Mouse (Mus musculus) small intestine, adult 2 months (tissue): Measurements from ENCODE around the gene Gm17606.

Experiments used
- CTCF ChIP-seq: fragments of 200-500 bp; IDR thresholded peaks from 2 replicates; pipeline ENCODE4 v1.5.1; 2012; ENCODE audit warnings: low read depth, mild to moderate bottlenecking, control low read depth, inconsistent platforms, low read length, moderate library complexity, mixed read lengths; ENCODE audit not compliant: insufficient replicate concordance, insufficient read length; ENCODE audit errors: extremely low read depth
- POLR2A ChIP-seq: fragments of 200-500 bp; IDR thresholded peaks from 2 replicates; pipeline ENCODE4 v1.6.1; 2012; ENCODE audit warnings: low read depth, mild to moderate bottlenecking, control low read depth, inconsistent platforms, low read length, moderate library complexity

GRCm38 (mm10) chr14:54602613-54603012 is 38.1 kb upstream of the Gm17606 start:
- no peak for TF ChIP-seq CTCF
- no peak for TF ChIP-seq POLR2A
